Mouse (Mus musculus) bone marrow macrophage, adult 2 months (primary cell): ENCODE results near the gene Prune2.

Experiments used
- CTCF ChIP-seq: IDR thresholded peaks from 2 replicates; pipeline ENCODE4 v1.5.1; 2012; ENCODE audit warnings: low read depth, mild to moderate bottlenecking, low read length, moderate library complexity
- POLR2A ChIP-seq: IDR thresholded peaks from 2 replicates; pipeline ENCODE4 v1.6.1; 2012; ENCODE audit warnings: mild to moderate bottlenecking, low read depth, low read length, borderline replicate concordance

- TF ChIP-seq CTCF (no peak), POLR2A (no peak)
These were observed 213.8 kb downstream of the Prune2 start for GRCm38 (mm10) chr19:17169746-17170145.
